Mouse (Mus musculus): Measurements from ENCODE around the gene Trpc4ap.

DNA sequence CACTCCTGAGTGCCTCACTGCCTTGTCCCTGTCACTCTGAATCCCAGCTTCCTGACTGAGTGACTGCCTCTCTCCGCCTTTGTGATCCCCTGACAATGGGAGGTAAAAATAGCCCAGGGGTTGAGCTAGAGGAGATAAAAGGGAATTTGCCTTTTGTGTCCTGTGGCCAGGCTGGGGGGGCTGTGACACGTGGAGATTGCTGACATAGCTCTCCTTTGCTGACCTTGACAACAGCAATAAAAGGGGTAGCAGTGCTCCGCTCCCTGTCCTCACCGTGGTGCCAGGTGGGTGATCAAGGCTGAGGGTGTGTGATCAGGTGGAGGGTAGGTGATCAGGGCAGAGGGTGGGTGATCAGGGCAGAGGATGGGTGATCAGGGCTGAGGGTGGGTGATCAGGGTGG lies 81.2 kb downstream of the Trpc4ap start, which contains the start of gene Myh7b:
- TF ChIP-seq CTCF (IDR thresholded peaks at IDR 0.05; ENCODE audit: borderline replicate concordance, insufficient read depth, low read length) (no peak), POLR2A (IDR thresholded peaks at IDR 0.05; ENCODE audit: low read depth, low read length) (no peak)
